In the genomic region with DNA sequence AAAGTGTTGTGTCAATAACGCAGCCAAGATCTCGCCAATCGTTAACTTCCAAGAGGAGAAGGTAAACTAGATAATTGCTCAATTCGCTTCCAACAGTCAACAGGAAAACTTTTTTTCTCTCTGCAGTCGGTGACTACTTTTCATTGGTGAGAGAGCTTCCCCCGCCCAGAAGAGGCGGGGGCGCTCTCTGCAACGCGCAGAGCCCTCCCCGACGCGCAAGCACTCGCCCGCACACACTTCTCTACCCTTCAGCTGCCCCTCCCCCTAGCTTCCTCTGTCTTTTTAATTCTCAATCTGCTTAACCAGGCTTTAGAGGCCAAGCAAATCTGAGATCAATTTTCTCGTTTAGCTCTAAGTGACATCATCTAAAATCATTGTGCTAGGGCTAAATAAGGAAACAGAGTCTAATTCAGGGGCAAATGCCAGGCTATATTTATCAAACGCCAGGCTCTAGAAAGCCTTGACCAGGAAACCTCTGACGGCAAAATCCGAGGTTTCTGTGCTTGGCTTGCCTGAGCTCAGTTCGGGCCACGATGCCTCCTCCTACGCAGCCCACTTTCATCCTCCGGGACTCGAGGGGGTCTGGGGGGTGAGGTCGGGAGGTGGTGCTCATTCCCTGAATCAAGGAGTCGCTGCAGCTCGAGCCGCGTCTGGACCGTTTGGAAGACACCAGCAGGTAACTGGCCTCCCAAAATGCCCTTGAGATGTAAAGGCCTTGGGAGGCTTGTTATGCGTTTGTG, we compare ENCODE assay signal across 7 mouse cellular contexts. TPM values are rescaled to one million over a fixed set of nuclear protein-coding genes. Genes with fewer than 3 reads are reported as not detected.
A peak's percentile ranks its signal among the peaks of the same experiment; 100 is the strongest.
DNase-seq lines count a peak whose midpoint lies in the region; ATAC-seq lines count a peak whose summit lies in the region.

A gene (minus strand): TSS at position 50 of the 740 bp plus-strand sequence.

- no peaks in the 10 kb centered on the region for H3K36me3 ChIP-seq in neural tube, embryonic 11.5 days (ENCODE audit: control insufficient read depth, insufficient read depth, low read length)
- H3K36me3 ChIP-seq in forebrain, embryonic 13.5 days (ENCODE audit: poor library complexity, severe bottlenecking): no peaks in the 10 kb centered on the region
- H3K36me3 ChIP-seq in liver, embryonic 11.5 days (ENCODE audit: control insufficient read depth, insufficient read depth, low read length): no peaks in the 10 kb centered on the region

- WGBS in neural tube, embryonic 11.5 days: 0% methylated on average over 31 of the region's 31 CpGs
- under 1% methylated on average over 31 of the region's 31 CpGs for WGBS in forebrain, embryonic 13.5 days
- WGBS in liver, embryonic 11.5 days: under 1% methylated on average over 31 of the region's 31 CpGs

- H3K9me3 ChIP-seq in neural tube, embryonic 11.5 days (ENCODE audit: control insufficient read depth, low read length): no peaks in the 10 kb centered on the region
- H3K9me3 ChIP-seq in forebrain, embryonic 13.5 days (replicated peaks): no peaks in the 10 kb centered on the region
- no peaks in the 10 kb centered on the region for H3K9me3 ChIP-seq in liver, embryonic 11.5 days (ENCODE audit: control insufficient read depth, low read length)

- ATAC-seq in neural tube, embryonic 11.5 days (ENCODE audit: insufficient read depth, low FRiP score, low TSS enrichment): no peak
- no peak; the same call in 1 of the 2 replicates for ATAC-seq in forebrain, embryonic 13.5 days
- ATAC-seq in liver, embryonic 11.5 days (replicated peaks; ENCODE audit: low FRiP score): no peak
- no peak for ATAC-seq in megakaryocyte-erythroid progenitor cell, adult 5-6 weeks (replicated peaks; ENCODE audit: low FRiP score, low TSS enrichment, poor library complexity, severe bottlenecking)

- peak within 1 kb of the TSS; percentile 55 for H3K4me2 ChIP-seq in neural tube, embryonic 11.5 days (ENCODE audit: low read depth)
- H3K4me2 ChIP-seq in forebrain, embryonic 13.5 days: peak within 1 kb of the TSS; percentile 78
- H3K4me2 ChIP-seq in liver, embryonic 11.5 days: peak within 1 kb of the TSS; percentile 46

- H3K9ac ChIP-seq in neural tube, embryonic 11.5 days (ENCODE audit: low read length): no peak within 1 kb of the TSS
- H3K9ac ChIP-seq in forebrain, embryonic 13.5 days: peak within 1 kb of the TSS; percentile 67
- no peak within 1 kb of the TSS for H3K9ac ChIP-seq in liver, embryonic 11.5 days (ENCODE audit: low read depth, low read length)

- no peak within 1 kb of the TSS for H3K27ac ChIP-seq in neural tube, embryonic 11.5 days (ENCODE audit: low read depth, low read length)
- peak within 1 kb of the TSS; percentile 72 for H3K27ac ChIP-seq in forebrain, embryonic 13.5 days
- H3K27ac ChIP-seq in liver, embryonic 11.5 days (ENCODE audit: low read depth, low read length): no peak within 1 kb of the TSS

- peak within 1 kb of the TSS; percentile 29 for H3K4me3 ChIP-seq in neural tube, embryonic 11.5 days (ENCODE audit: low read depth, low read length)
- peak within 1 kb of the TSS; percentile 49 for H3K4me3 ChIP-seq in forebrain, embryonic 13.5 days
- peak within 1 kb of the TSS; percentile 22; the same call in 1 of the 2 replicates for H3K4me3 ChIP-seq in liver, embryonic 11.5 days (ENCODE audit: low read depth, low read length)

- H3K4me1 ChIP-seq in neural tube, embryonic 11.5 days (ENCODE audit: control insufficient read depth, insufficient read depth, low read length): 0 out of 2 replicates have a peak, but pooled peaks cover 4% of the 10 kb centered on the region
- H3K4me1 ChIP-seq in forebrain, embryonic 13.5 days: peaks cover 46% of the 10 kb centered on the region
- no peaks in the 10 kb centered on the region for H3K4me1 ChIP-seq in liver, embryonic 11.5 days (replicated peaks; ENCODE audit: control insufficient read depth, insufficient read depth, low read length)

- H3K27me3 ChIP-seq in neural tube, embryonic 11.5 days (ENCODE audit: control insufficient read depth, insufficient read depth, low read length): peaks cover 90% of the 10 kb centered on the region
- H3K27me3 ChIP-seq in forebrain, embryonic 13.5 days: peaks cover 81% of the 10 kb centered on the region
- peaks cover 91% of the 10 kb centered on the region for H3K27me3 ChIP-seq in liver, embryonic 11.5 days (replicated peaks; ENCODE audit: control insufficient read depth, insufficient read depth, low read length)

- no peak for DNase-seq in neural tube, embryonic 11.5 days (ENCODE audit: low spot score)
- DNase-seq in neural tube, embryonic 10.5 days (ENCODE audit: extremely low spot score, low spot score): no peak
- DNase-seq in liver, embryonic 11.5 days (ENCODE audit: low spot score): peak; percentile 32
- peak; percentile 55 for DNase-seq in yolk sac, embryonic 10.5 days (ENCODE audit: low spot score)
- no peak for DNase-seq in thymus, postnatal 36 days

RNA-seq across cellular contexts. Expression of the gene that starts here (rescaled TPM):
- polyA plus RNA-seq in neural tube, embryonic 11.5 days (2014; fragmentation: Nextera tagmentation; extraction: Ambion mirVana): not detected in 2 replicates
- polyA plus RNA-seq in forebrain, embryonic 13.5 days (2015; fragmentation: Nextera tagmentation; extraction: Ambion mirVana): 13.6 and 38.7 TPM in 2 replicates
- polyA plus RNA-seq in liver, embryonic 11.5 days (2014; fragmentation: Nextera tagmentation; extraction: Ambion mirVana): not detected in 2 replicates
- not detected in 2 replicates for total RNA-seq in megakaryocyte-erythroid progenitor cell, adult 5-6 weeks (2014; fragmentation: Nextera tagmentation)
- not detected in 2 replicates for total RNA-seq in megakaryocyte-erythroid progenitor cell, adult 5-6 weeks (2017)

Comparison
In these comparisons a context has a peak if more than half of its experiments do, and no peak if none do; other contexts are left out.
1. RNA of the gene that starts here (polyA plus RNA-seq): 13.6 to 38.7 TPM in forebrain, embryonic 13.5 days; not detected in neural tube, embryonic 11.5 days and not detected in liver, embryonic 11.5 days; every median in the first group is over 10 times any median in the second.
2. Peak in DNase-seq, H3K4me3 ChIP-seq and H3K4me2 ChIP-seq in liver, embryonic 11.5 days; RNA of the gene not detected or under 1 TPM.
3. Peak in every context shown above with its lines, with median percentiles within 50 percentile points of each other: H3K4me2 ChIP-seq and H3K4me3 ChIP-seq.